Mouse (Mus musculus) intestine, embryonic 15.5 days (tissue): ENCODE data around the gene Gm11172. TPM values are rescaled to one million over a fixed set of nuclear protein-coding genes. Genes with fewer than 3 reads are reported as not detected.
"Not testable (repeated sequence)": the region's sequence is repeated elsewhere in the genome, so short reads cannot be mapped to it uniquely, and the experiment has no call there.

ENCODE experiments used
- ATAC-seq: fragments of 200-750 bp; cut with Nextera tagmentation; 2 replicates; pipeline ENCODE4 v1.8.0; 2017; ENCODE audit warnings: moderate TSS enrichment, moderate library complexity
- H3K27ac ChIP-seq: fragments of 300-500 bp; sonication (generic); 2 replicates; pipeline ENCODE4 v1.5.1; 2015; ENCODE audit warnings: mild to moderate bottlenecking, inconsistent platforms
- H3K27me3 ChIP-seq: fragments of 300-500 bp; sonication (generic); replicated peaks from 2 replicates; pipeline ENCODE4 v1.6.1; 2015; ENCODE audit warnings: inconsistent platforms
- H3K36me3 ChIP-seq: fragments of 300-500 bp; sonication (generic); 2 replicates; pipeline ENCODE4 v1.6.1; 2015; ENCODE audit warnings: inconsistent platforms
- H3K4me1 ChIP-seq: fragments of 300-500 bp; sonication (generic); replicated peaks from 2 replicates; pipeline ENCODE4 v1.6.1; 2015; ENCODE audit warnings: inconsistent platforms
- H3K4me2 ChIP-seq: fragments of 300-500 bp; sonication (generic); replicated peaks from 2 replicates; pipeline ENCODE4 v1.6.1; 2015; ENCODE audit warnings: mild to moderate bottlenecking, inconsistent platforms
- H3K4me3 ChIP-seq: fragments of 300-500 bp; sonication (generic); replicated peaks from 2 replicates; pipeline ENCODE4 v1.5.1; 2015; ENCODE audit warnings: inconsistent platforms
- H3K9ac ChIP-seq: fragments of 300-500 bp; sonication (generic); 2 replicates; pipeline ENCODE4 v1.6.1; 2015; ENCODE audit warnings: inconsistent platforms
- H3K9me3 ChIP-seq: fragments of 300-500 bp; sonication (generic); 2 replicates; pipeline ENCODE4 v1.6.1; 2016; ENCODE audit warnings: inconsistent platforms
- WGBS: fragments of 180-500 bp; shearing (Covaris S2); methylation state at CpG from one replicate; pipeline ENCODE4 v1.1.7; 2015; 5-methylcytosine and 5-hydroxymethylcytosine counted together
- polyA plus RNA-seq: library from polyadenylated mRNA; unstranded; fragments of >200 nt; fragmentation: Nextera tagmentation; extraction: Ambion mirVana; gene quantifications from 2 replicates; pipeline ENCODE4 v1.2.1, GENCODE M21; 2015

The Gm11172 gene
- polyA plus RNA-seq, 1 experiment from 2014 or later = not detected

GRCm38 (mm10) chr16:10838487-10839245 lies 26.0 kb downstream of the Gm11172 start:
- Histone ChIP-seq H3K36me3 (no peaks in the 10 kb centered on the region), H3K4me3 (no peak overlapping the region), H3K27me3 (no peaks in the 10 kb centered on the region), H3K9me3 (no peaks in the 10 kb centered on the region), H3K4me1 (peaks cover 22% of the 10 kb centered on the region), H3K9ac (no peak overlapping the region), H3K27ac (peak overlapping the region; percentile 82), H3K4me2 (peak overlapping the region; percentile 39)
- ATAC-seq = peak; percentile 58
- WGBS = 36% methylated on average over 10 of the region's 10 CpGs

DNA sequence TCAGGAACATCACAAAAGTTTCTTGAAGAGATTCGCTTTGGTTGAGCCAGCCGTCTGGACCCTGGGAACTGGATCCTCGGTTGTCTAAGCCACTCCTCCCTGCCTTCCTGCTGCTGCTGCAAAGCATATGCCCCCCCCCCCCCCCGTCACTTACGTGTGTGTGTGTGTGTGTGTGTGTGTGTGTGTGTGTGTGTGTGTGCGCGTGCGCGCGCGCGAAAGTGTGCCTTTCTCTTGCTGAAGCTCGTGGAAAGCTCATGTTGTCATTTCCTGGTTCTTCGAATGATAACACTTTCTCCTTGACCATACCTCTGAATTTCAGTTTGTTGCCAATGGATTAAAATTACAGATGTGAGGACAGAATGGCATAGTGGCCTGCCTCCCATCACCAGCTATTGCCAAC lies 27.3 kb downstream of the Gm11172 start:
- no peak for ATAC-seq
- H3K27ac ChIP-seq = no peak overlapping the region
- no peak overlapping the region for H3K4me2 ChIP-seq
- H3K27me3 ChIP-seq = no peaks in the 10 kb centered on the region
- H3K9ac ChIP-seq = no peak overlapping the region
- H3K9me3 ChIP-seq = no peaks in the 10 kb centered on the region
- no peaks in the 10 kb centered on the region for H3K36me3 ChIP-seq
- no peak overlapping the region for H3K4me3 ChIP-seq
- 84% methylated on average over 13 of the region's 14 CpGs for WGBS
- peaks cover 30% of the 10 kb centered on the region for H3K4me1 ChIP-seq

DNA sequence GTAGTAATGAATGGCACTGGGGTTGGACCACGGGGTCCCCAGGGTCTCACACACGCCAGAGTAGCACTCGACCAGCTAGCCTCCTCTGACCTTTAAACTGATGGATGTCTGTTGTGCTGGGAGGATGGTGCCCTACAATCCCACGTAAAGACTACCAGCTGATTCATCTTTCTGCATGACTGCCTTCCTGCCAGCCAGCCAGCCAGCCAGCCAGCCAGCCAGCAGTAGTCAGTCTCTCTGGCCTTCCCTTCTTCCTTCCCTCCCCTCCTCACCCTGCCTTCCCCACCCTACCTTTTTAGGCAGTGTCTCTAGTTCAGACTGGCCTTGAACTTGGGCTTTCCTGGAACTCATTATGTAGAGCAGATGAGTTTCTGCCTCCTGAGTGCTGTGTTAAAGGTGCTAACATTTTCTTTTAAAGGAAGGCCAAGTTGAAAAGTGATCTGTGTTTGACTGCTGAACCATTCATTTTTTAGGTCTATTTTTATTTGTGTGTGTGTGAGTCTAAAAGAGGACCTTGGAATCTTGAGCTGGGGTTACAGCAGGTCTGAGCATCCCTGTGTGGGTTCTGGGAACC lies 29.7 kb downstream of the Gm11172 start:
- Histone ChIP-seq H3K27me3 (no peaks in the 10 kb centered on the region), H3K4me1 (peaks cover 25% of the 10 kb centered on the region), H3K9me3 (no peaks in the 10 kb centered on the region), H3K27ac (no peak overlapping the region), H3K36me3 (no peaks in the 10 kb centered on the region), H3K4me2 (no peak overlapping the region), H3K4me3 (no peak overlapping the region), H3K9ac (no peak overlapping the region)
- ATAC-seq = no peak
- WGBS = 78% methylated on average over 4 of the region's 4 CpGs

DNA sequence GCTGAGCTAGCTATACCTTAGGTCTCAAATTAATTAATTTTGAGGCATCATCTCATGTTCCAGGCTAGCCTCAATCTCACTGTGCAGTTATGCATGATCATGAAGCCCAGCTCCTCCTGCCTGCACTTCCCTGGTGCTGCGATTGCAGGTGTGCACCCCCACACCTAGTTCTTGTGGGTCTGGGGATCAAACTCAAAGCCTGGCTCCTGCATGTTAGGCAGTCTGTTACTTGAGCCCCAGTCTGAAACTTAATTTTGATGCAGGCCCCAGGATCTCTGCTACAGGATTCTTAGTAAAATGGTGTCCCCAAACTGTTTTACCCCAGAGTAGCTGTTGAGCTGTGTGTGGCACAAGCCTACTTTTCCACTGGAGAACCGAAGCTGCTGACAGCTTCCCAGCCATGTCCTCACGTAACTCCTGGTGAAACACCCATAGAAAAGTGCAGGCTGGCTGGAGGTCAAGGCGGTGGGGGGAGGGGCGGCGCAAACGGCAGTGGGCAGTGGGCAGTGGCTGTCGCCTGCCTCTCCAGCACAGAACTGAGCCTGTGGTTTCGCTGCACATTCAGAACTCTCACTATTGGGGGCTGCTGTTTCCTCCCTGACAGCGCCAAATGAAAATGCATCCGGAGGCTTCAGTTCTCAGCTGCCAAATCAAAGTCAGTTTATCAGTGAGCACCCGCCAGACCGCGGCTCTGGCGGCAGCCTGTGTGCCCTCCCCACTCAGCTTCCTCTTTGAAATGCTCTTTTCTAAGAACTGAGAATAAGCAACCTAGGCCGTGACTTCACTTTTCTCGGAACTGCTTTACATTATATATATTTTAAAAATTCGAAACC lies 31.0 kb downstream of the Gm11172 start:
- Histone ChIP-seq H3K36me3 (no peaks in the 10 kb centered on the region), H3K4me1 (peaks cover 19% of the 10 kb centered on the region; the same call in 1 of the 2 replicates), H3K9ac (0 out of 2 replicates have a peak overlapping the region, but pooled peaks have one; percentile 8), H3K4me2 (peak overlapping the region; percentile 50), H3K27me3 (no peaks in the 10 kb centered on the region), H3K4me3 (no peak overlapping the region; the same call in 1 of the 2 replicates), H3K9me3 (no peaks in the 10 kb centered on the region), H3K27ac (peak overlapping the region; percentile 44)
- WGBS = 19% methylated on average over 18 of the region's 18 CpGs
- ATAC-seq = no peak

DNA sequence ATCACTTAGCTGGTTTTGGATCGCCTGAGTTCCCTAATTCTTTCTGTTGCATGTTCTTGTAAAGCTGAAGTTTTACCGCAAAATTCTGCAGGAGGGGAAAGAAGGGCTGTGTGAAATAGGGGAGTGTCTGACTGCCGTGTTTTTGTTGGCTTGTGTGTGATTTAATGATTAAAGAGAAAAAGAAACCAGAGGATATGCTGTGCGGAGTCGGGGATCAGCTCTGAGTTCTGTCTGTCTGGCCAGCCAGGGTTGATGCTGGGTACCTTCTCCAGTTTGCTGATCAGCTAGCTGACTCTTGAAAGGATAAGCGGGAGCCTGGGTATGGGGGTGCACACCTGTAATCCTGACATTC lies 31.6 kb downstream of the Gm11172 start:
- Histone ChIP-seq H3K4me2 (peak overlapping the region; percentile 50), H3K4me1 (peaks cover 16% of the 10 kb centered on the region; the same call in 1 of the 2 replicates), H3K9ac (no peak overlapping the region), H3K36me3 (no peaks in the 10 kb centered on the region), H3K9me3 (no peaks in the 10 kb centered on the region), H3K4me3 (no peak overlapping the region), H3K27me3 (no peaks in the 10 kb centered on the region), H3K27ac (no peak overlapping the region)
- ATAC-seq = no peak
- 55% methylated on average over 6 of the region's 6 CpGs for WGBS

DNA sequence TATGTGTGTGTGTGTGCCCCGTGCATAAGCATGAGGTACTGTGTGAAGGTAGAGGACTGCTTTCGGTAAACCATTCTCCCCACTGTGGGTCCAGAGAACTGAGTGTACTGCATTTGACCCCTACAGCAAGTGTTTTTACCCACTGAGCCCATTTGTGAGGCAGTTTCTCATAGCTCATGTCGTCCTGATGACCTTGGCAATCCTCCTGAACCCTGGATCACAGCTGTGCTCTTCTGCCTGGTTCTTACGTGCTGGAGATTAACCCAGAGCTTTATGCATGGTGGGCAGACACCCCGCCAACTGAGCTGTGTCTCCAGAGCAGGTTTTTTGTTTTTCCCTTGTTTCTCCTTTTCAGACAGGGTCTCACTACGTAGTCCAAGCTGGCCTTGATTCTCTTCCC lies 33.2 kb downstream of the Gm11172 start:
- H3K9me3 ChIP-seq = no peaks in the 10 kb centered on the region
- H3K9ac ChIP-seq = no peak overlapping the region
- WGBS = 83% methylated on average over 6 of the region's 6 CpGs
- ATAC-seq = no peak
- H3K36me3 ChIP-seq = no peaks in the 10 kb centered on the region
- no peaks in the 10 kb centered on the region for H3K27me3 ChIP-seq
- no peak overlapping the region for H3K4me2 ChIP-seq
- H3K4me1 ChIP-seq = peaks cover 26% of the 10 kb centered on the region
- no peak overlapping the region for H3K27ac ChIP-seq
- no peak overlapping the region for H3K4me3 ChIP-seq

DNA sequence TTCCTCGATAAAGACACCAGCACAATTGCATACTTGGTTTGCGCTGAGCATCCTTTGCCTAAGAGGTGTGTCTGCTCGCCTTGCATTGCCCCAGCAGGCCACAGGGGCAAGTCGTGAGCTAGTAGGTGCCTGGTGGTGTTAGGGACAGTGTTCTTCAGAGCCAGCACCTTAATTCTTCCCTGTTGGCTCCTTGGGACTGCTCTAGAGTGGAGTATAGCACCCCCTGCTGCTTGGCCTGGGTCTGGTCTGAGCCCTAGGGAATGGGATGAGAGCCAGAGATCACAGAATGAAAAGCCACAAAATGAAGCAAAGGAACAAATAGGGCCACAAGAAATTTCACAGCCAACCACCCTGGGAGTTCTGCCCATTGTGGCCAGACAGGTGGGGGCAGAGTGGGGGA lies 33.8 kb downstream of the Gm11172 start:
- Histone ChIP-seq H3K9ac (no peak overlapping the region), H3K4me3 (no peak overlapping the region), H3K27me3 (no peaks in the 10 kb centered on the region), H3K36me3 (no peaks in the 10 kb centered on the region), H3K4me1 (peaks cover 26% of the 10 kb centered on the region), H3K4me2 (no peak overlapping the region), H3K27ac (no peak overlapping the region), H3K9me3 (no peaks in the 10 kb centered on the region)
- ATAC-seq = 0 out of 2 replicates have a peak, but pooled peaks have one; percentile 61
- WGBS = 58% methylated on average over 4 of the region's 4 CpGs

DNA sequence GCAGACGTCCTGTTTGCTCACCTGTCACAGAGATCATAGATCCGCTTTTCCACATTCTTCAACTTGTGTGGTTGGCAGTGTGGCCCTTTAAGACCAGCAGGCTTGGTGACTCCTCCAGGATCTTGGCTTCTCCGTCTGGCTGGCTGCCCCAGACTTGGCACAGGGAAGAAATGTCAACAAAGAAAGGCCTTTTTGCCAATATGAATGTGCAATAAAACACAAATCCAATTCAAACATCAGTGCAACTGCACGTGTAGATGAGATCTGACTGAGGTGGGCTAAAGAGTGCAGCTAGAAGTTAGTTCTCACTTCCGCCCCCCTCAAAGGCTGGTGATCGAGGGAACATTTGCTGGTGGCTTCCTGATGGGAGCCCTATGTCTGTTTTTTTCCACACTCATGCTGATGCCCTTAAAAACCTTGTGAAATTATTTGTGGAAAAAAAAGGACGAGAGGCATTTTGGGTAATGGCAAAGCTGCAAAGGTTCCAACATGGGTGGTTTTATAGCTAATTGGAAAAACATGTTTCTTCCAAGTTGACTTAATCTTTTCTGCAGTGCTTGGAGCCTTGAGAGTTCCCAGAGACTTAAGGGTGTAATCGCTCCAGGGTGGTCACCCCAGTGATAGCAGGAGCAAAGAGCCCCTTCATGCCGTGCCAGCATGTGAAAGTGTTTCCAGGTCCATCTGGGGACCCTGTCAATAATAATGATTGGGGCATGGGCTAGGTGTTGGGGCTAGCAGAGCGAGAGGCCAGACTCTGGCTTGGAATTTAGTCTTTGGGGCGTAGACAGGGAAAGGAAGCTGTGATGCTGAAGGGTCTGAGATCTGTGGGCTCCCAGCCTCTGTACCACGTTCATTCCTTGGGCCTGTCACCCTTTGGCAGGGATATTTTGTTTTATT lies 37.5 kb downstream of the Gm11172 start:
- Histone ChIP-seq H3K4me3 (no peak overlapping the region), H3K9ac (no peak overlapping the region), H3K36me3 (no peaks in the 10 kb centered on the region), H3K4me2 (no peak overlapping the region), H3K9me3 (no peaks in the 10 kb centered on the region), H3K27ac (no peak overlapping the region), H3K4me1 (peaks cover 15% of the 10 kb centered on the region; the same call in 1 of the 2 replicates), H3K27me3 (no peaks in the 10 kb centered on the region)
- ATAC-seq = peak; percentile 52; the same call in 1 of the 2 replicates
- WGBS = 53% methylated on average over 12 of the region's 12 CpGs

DNA sequence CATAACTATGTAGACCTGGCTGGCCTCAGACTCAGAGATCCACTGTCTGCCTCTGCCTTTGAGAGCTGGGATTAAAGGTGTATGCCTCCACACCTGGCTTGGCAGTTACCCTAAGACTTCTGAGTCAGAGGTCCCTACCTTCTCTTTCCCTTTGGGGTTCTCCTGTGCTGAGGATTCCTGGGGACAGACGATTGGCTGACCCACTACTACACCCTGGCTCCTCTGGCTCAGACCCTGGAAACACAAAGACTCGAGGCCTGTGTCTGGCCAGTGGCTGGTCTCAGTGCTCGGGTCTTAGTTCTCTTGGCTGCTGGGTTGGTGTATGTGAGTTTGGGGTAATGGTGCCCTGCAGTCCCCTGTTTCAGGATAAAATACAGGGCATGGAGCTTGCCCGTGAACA lies 38.2 kb downstream of the Gm11172 start:
- no peak overlapping the region for H3K27ac ChIP-seq
- H3K36me3 ChIP-seq = no peaks in the 10 kb centered on the region
- no peak overlapping the region for H3K4me2 ChIP-seq
- peaks cover 15% of the 10 kb centered on the region; the same call in 1 of the 2 replicates for H3K4me1 ChIP-seq
- H3K9ac ChIP-seq = no peak overlapping the region
- H3K4me3 ChIP-seq = no peak overlapping the region
- WGBS = 69% methylated on average over 4 of the region's 4 CpGs
- H3K27me3 ChIP-seq = no peaks in the 10 kb centered on the region
- ATAC-seq = no peak
- no peaks in the 10 kb centered on the region for H3K9me3 ChIP-seq

DNA sequence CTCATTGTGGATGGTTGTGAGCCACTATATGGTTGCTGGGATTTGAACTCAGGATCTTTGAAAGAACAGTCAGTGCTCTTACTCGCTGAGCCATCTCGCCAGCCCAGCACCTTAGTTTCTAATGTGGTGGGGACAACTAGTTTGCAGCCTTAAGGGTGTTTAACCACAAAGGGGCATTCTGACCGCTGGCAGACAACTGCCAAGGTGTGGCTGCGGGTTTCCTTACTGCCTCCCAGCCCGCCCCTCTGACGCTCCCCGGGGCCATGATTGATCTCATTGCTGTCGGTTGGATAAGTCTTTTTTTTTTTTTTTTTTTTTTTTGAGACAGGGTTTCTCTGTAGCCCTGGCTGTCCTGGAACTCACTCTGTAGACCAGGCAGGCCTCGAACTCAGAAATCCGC lies 39.5 kb downstream of the Gm11172 start:
- not testable (repeated sequence) for H3K9ac ChIP-seq, H3K9me3 ChIP-seq, H3K36me3 ChIP-seq, ATAC-seq, H3K27me3 ChIP-seq, H3K4me2 ChIP-seq, H3K27ac ChIP-seq, H3K4me3 ChIP-seq
- peaks cover 15% of the 10 kb centered on the region; the same call in 1 of the 2 replicates for H3K4me1 ChIP-seq
- WGBS = 89% methylated on average over 10 of the region's 10 CpGs

- H3K27me3 ChIP-seq = no peaks in the 10 kb centered on the region
- no peak for ATAC-seq
- no peak overlapping the region for H3K27ac ChIP-seq
- H3K9me3 ChIP-seq = no peaks in the 10 kb centered on the region
- H3K4me1 ChIP-seq = no peaks in the 10 kb centered on the region
- WGBS = 83% methylated on average over 7 of the region's 7 CpGs
- no peak overlapping the region for H3K4me2 ChIP-seq
- no peaks in the 10 kb centered on the region for H3K36me3 ChIP-seq
- H3K4me3 ChIP-seq = no peak overlapping the region
- H3K9ac ChIP-seq = no peak overlapping the region
These were observed 47.1 kb downstream of the Gm11172 start for GRCm38 (mm10) chr16:10859726-10860245.
